Mouse (Mus musculus): ENCODE data around the gene Heatr5b. TPM values are rescaled to one million over a fixed set of nuclear protein-coding genes. Genes with fewer than 3 reads are reported as not detected.

Gene Heatr5b
- total and polyA plus RNA-seq, 2 experiments from 2014 or later: 11.5 to 52.0 TPM

- Histone ChIP-seq H3K4me1 (ENCODE audit: insufficient read depth, low read length) (no peaks in the 10 kb centered on the region), H3K9ac (replicated peaks; ENCODE audit: low read length, poor library complexity, severe bottlenecking) (no peak overlapping the region), H3K4me3 (ENCODE audit: low read depth, low read length) (no peak overlapping the region), H3K4me2 (ENCODE audit: low read depth, low read length, poor library complexity, severe bottlenecking) (no peak overlapping the region), H3K9me3 (ENCODE audit: low read length) (no peaks in the 10 kb centered on the region), H3K36me3 (ENCODE audit: insufficient read depth, low read length) (no peaks in the 10 kb centered on the region), H3K27me3 (ENCODE audit: insufficient read depth, low read length) (no peaks in the 10 kb centered on the region), H3K27ac (ENCODE audit: low read depth, low read length) (no peak overlapping the region)
- no peak for ATAC-seq (ENCODE audit: low FRiP score)
- DNase-seq (ENCODE audit: low spot score): no peak
- no peak for TF ChIP-seq CTCF (IDR thresholded peaks at IDR 0.05)
- WGBS: 77% methylated on average over 14 of the region's 14 CpGs
Observed at GRCm38 (mm10) chr17:78726746-78727449, 108.3 kb downstream of the Heatr5b start.

- Histone ChIP-seq H3K9me3 (ENCODE audit: low read length) (no peaks in the 10 kb centered on the region), H3K27ac (ENCODE audit: low read depth, low read length) (no peak overlapping the region), H3K4me2 (ENCODE audit: low read depth, low read length, poor library complexity, severe bottlenecking) (no peak overlapping the region), H3K9ac (replicated peaks; ENCODE audit: low read length, poor library complexity, severe bottlenecking) (no peak overlapping the region), H3K4me1 (ENCODE audit: insufficient read depth, low read length) (no peaks in the 10 kb centered on the region), H3K27me3 (ENCODE audit: insufficient read depth, low read length) (no peaks in the 10 kb centered on the region), H3K4me3 (ENCODE audit: low read depth, low read length) (no peak overlapping the region), H3K36me3 (ENCODE audit: insufficient read depth, low read length) (no peaks in the 10 kb centered on the region)
- WGBS: 76% methylated on average over 6 of the region's 6 CpGs
- TF ChIP-seq CTCF (IDR thresholded peaks at IDR 0.05): no peak
- no peak for DNase-seq (ENCODE audit: low spot score)
- ATAC-seq (ENCODE audit: low FRiP score): no peak
Observed at GRCm38 (mm10) chr17:78724461-78725055, 110.6 kb downstream of the Heatr5b start.

GRCm38 (mm10) chr17:78721690-78722089 is 113.5 kb downstream of the Heatr5b start:
- no peak for DNase-seq (ENCODE audit: low spot score)

GRCm38 (mm10) chr17:78719086-78719485 is 116.1 kb downstream of the Heatr5b start:
- no peak overlapping the region for H3K27ac ChIP-seq (ENCODE audit: low read depth, low read length)
- H3K4me2 ChIP-seq (ENCODE audit: low read depth, low read length, poor library complexity, severe bottlenecking): no peak overlapping the region
- H3K9me3 ChIP-seq (ENCODE audit: low read length): no peaks in the 10 kb centered on the region
- H3K36me3 ChIP-seq (ENCODE audit: insufficient read depth, low read length): peaks cover 4% of the 10 kb centered on the region; the same call in 1 of the 2 replicates
- 95% methylated on average over 13 of the region's 13 CpGs for WGBS
- no peak for DNase-seq (ENCODE audit: low spot score)
- H3K27me3 ChIP-seq (ENCODE audit: insufficient read depth, low read length): no peaks in the 10 kb centered on the region
- no peak for TF ChIP-seq CTCF (IDR thresholded peaks at IDR 0.05)
- no peaks in the 10 kb centered on the region for H3K4me1 ChIP-seq (ENCODE audit: insufficient read depth, low read length)
- no peak overlapping the region for H3K4me3 ChIP-seq (ENCODE audit: low read depth, low read length)
- no peak overlapping the region for H3K9ac ChIP-seq (replicated peaks; ENCODE audit: low read length, poor library complexity, severe bottlenecking)
- no peak for ATAC-seq (ENCODE audit: low FRiP score)

More at GRCm38 (mm10) chr17:78721690-78722089, 113.5 kb downstream of the Heatr5b start:
- Histone ChIP-seq H3K27ac (ENCODE audit: low read depth, low read length) (no peak overlapping the region), H3K4me1 (ENCODE audit: insufficient read depth, low read length) (no peaks in the 10 kb centered on the region), H3K27me3 (ENCODE audit: insufficient read depth, low read length) (no peaks in the 10 kb centered on the region), H3K9me3 (ENCODE audit: low read length) (no peaks in the 10 kb centered on the region), H3K4me3 (ENCODE audit: low read depth, low read length) (no peak overlapping the region), H3K9ac (replicated peaks; ENCODE audit: low read length, poor library complexity, severe bottlenecking) (no peak overlapping the region), H3K36me3 (ENCODE audit: insufficient read depth, low read length) (peaks cover 4% of the 10 kb centered on the region; the same call in 1 of the 2 replicates), H3K4me2 (ENCODE audit: low read depth, low read length, poor library complexity, severe bottlenecking) (no peak overlapping the region)
- TF ChIP-seq CTCF (IDR thresholded peaks at IDR 0.05): no peak
- no peak for ATAC-seq (ENCODE audit: low FRiP score)
- WGBS: 94% methylated on average over 7 of the region's 7 CpGs

GRCm38 (mm10) chr17:78710258-78710657 is 124.9 kb downstream of the Heatr5b start:
- Histone ChIP-seq H3K4me1 (ENCODE audit: insufficient read depth, low read length) (no peaks in the 10 kb centered on the region), H3K4me2 (ENCODE audit: low read depth, low read length, poor library complexity, severe bottlenecking) (no peak overlapping the region), H3K9me3 (ENCODE audit: low read length) (no peaks in the 10 kb centered on the region), H3K27me3 (ENCODE audit: insufficient read depth, low read length) (no peaks in the 10 kb centered on the region), H3K4me3 (ENCODE audit: low read depth, low read length) (no peak overlapping the region), H3K9ac (replicated peaks; ENCODE audit: low read length, poor library complexity, severe bottlenecking) (no peak overlapping the region), H3K27ac (ENCODE audit: low read depth, low read length) (no peak overlapping the region), H3K36me3 (ENCODE audit: insufficient read depth, low read length) (no peaks in the 10 kb centered on the region)
- 76% methylated on average over 2 of the region's 2 CpGs for WGBS
- ATAC-seq (ENCODE audit: low FRiP score) (no peak), DNase-seq (ENCODE audit: low spot score) (no peak)
- no peak for TF ChIP-seq CTCF (IDR thresholded peaks at IDR 0.05)

- no peaks in the 10 kb centered on the region for H3K27me3 ChIP-seq (ENCODE audit: insufficient read depth, low read length)
- WGBS: 85% methylated on average over 7 of the region's 7 CpGs
- ATAC-seq (ENCODE audit: low FRiP score): no peak
Observed at GRCm38 (mm10) chr17:78708422-78708821, 126.7 kb downstream of the Heatr5b start.

More at GRCm38 (mm10) chr17:78708422-78708821, 126.7 kb downstream of the Heatr5b start:
- no peaks in the 10 kb centered on the region for H3K4me1 ChIP-seq (ENCODE audit: insufficient read depth, low read length)
- H3K36me3 ChIP-seq (ENCODE audit: insufficient read depth, low read length): no peaks in the 10 kb centered on the region
- H3K9me3 ChIP-seq (ENCODE audit: low read length): no peaks in the 10 kb centered on the region
- no peak for DNase-seq (ENCODE audit: low spot score)
- no peak for TF ChIP-seq CTCF (IDR thresholded peaks at IDR 0.05)
- H3K27ac ChIP-seq (ENCODE audit: low read depth, low read length): no peak overlapping the region
- H3K4me2 ChIP-seq (ENCODE audit: low read depth, low read length, poor library complexity, severe bottlenecking): no peak overlapping the region
- no peak overlapping the region for H3K9ac ChIP-seq (replicated peaks; ENCODE audit: low read length, poor library complexity, severe bottlenecking)
- H3K4me3 ChIP-seq (ENCODE audit: low read depth, low read length): no peak overlapping the region

Measured in midbrain, postnatal 0 days (tissue).